15 mouse cellular contexts compared by ENCODE assay signal in genomic region chr4:117360713-117361557, GRCm38 (mm10).
DNase-seq lines count a peak whose midpoint lies in the region; ATAC-seq lines count a peak whose summit lies in the region.
"Had no signal": no experiment of that assay in that cellular context is flagged by ENCODE, and none has a peak within 500 bp of the region (broad histone marks: within the 10 kb centered on the region; RNA-seq: fewer than 3 reads in every experiment).

No protein-coding gene starts in this region.

- no peak overlapping the region for H3K9ac ChIP-seq in kidney, embryonic 16.5 days (replicated peaks; ENCODE audit: low read length)
- H3K9ac ChIP-seq in forebrain, embryonic 15.5 days (replicated peaks): no peak overlapping the region
- H3K9ac ChIP-seq in midbrain, embryonic 16.5 days (ENCODE audit: low read depth, low read length): no peak overlapping the region
- H3K9ac ChIP-seq: heart, embryonic 12.5 days; liver, postnatal 0 days had no signal

- no peaks in the 10 kb centered on the region for H3K36me3 ChIP-seq in kidney, embryonic 16.5 days (ENCODE audit: insufficient read depth, low read length)
- H3K36me3 ChIP-seq in forebrain, embryonic 15.5 days: no peaks in the 10 kb centered on the region
- no peaks in the 10 kb centered on the region for H3K36me3 ChIP-seq in midbrain, embryonic 16.5 days (ENCODE audit: control insufficient read depth, insufficient read depth, low read length)
- H3K36me3 ChIP-seq: embryonic facial prominence, embryonic 10.5 days; G1E; heart, embryonic 12.5 days; limb, embryonic 10.5 days had no signal

- DNase-seq in kidney, postnatal 14 days: peak; percentile 24
- DNase-seq in ZHBTc4 (ENCODE audit: low read depth, low spot score): peak; percentile 87
- no peak for DNase-seq in gastrocnemius, postnatal 36 days
- no peak for DNase-seq in layer of hippocampus, postnatal 10 days (ENCODE audit: low spot score in 2 of 2)
- no peak for DNase-seq in lung, postnatal 25 days (ENCODE audit: low spot score)
- DNase-seq: adrenal gland, adult 2 months; cerebellum, adult 11 months; liver, postnatal 0 days had no signal

- intact Hi-C loops in gastrocnemius, postnatal 36 days (cut with DNase I): no loop called here

- 53% methylated on average over 16 of the region's 16 CpGs for WGBS in kidney, embryonic 16.5 days
- whole genome bisulfite sequencing in forebrain, embryonic 15.5 days: 32% methylated on average over 16 of the region's 16 CpGs
- 29% methylated on average over 16 of the region's 16 CpGs for WGBS in midbrain, embryonic 16.5 days

- no peaks in the 10 kb centered on the region for H3K9me3 ChIP-seq in kidney, embryonic 16.5 days (ENCODE audit: low read length)
- no peaks in the 10 kb centered on the region for H3K9me3 ChIP-seq in forebrain, embryonic 15.5 days
- no peaks in the 10 kb centered on the region for H3K9me3 ChIP-seq in midbrain, embryonic 16.5 days (replicated peaks; ENCODE audit: control insufficient read depth, low read length, poor library complexity, severe bottlenecking)
- H3K9me3 ChIP-seq: embryonic facial prominence, embryonic 10.5 days; G1E; heart, embryonic 12.5 days; limb, embryonic 10.5 days had no signal

- no peak overlapping the region for H3K4me3 ChIP-seq in kidney, embryonic 16.5 days (ENCODE audit: low read length)
- H3K4me3 ChIP-seq in forebrain, embryonic 15.5 days: no peak overlapping the region
- H3K4me3 ChIP-seq in midbrain, embryonic 16.5 days (ENCODE audit: low read depth, low read length): no peak overlapping the region
- H3K4me3 ChIP-seq: embryonic facial prominence, embryonic 10.5 days; heart, embryonic 12.5 days; limb, embryonic 10.5 days had no signal

- ATAC-seq in kidney, embryonic 16.5 days (ENCODE audit: low FRiP score, low TSS enrichment): no peak
- peak; percentile 80 for ATAC-seq in forebrain, embryonic 15.5 days (replicated peaks)
- peak; percentile 49; the same call in 1 of the 2 replicates for ATAC-seq in midbrain, embryonic 16.5 days
- ATAC-seq: liver, postnatal 0 days had no signal

- no peak overlapping the region for H3K27ac ChIP-seq in kidney, embryonic 16.5 days (ENCODE audit: low read length)
- no peak overlapping the region for H3K27ac ChIP-seq in forebrain, embryonic 15.5 days (replicated peaks)
- H3K27ac ChIP-seq in midbrain, embryonic 16.5 days (ENCODE audit: low read length): no peak overlapping the region
- H3K27ac ChIP-seq: embryonic facial prominence, embryonic 10.5 days; limb, embryonic 10.5 days had no signal

- no peak overlapping the region for H3K4me2 ChIP-seq in kidney, embryonic 16.5 days (replicated peaks; ENCODE audit: low read depth, low read length)
- H3K4me2 ChIP-seq in forebrain, embryonic 15.5 days (replicated peaks): no peak overlapping the region
- H3K4me2 ChIP-seq in midbrain, embryonic 16.5 days (ENCODE audit: low read length): no peak overlapping the region
- H3K4me2 ChIP-seq: heart, embryonic 12.5 days had no signal

- H3K4me1 ChIP-seq in kidney, embryonic 16.5 days (ENCODE audit: insufficient read depth, low read length): no peaks in the 10 kb centered on the region
- H3K4me1 ChIP-seq in forebrain, embryonic 15.5 days: peaks cover 18% of the 10 kb centered on the region
- peaks cover 17% of the 10 kb centered on the region for H3K4me1 ChIP-seq in midbrain, embryonic 16.5 days (ENCODE audit: control insufficient read depth, insufficient read depth, low read length)

- peaks cover 39% of the 10 kb centered on the region for H3K27me3 ChIP-seq in kidney, embryonic 16.5 days (ENCODE audit: insufficient read depth, low read length)
- H3K27me3 ChIP-seq in forebrain, embryonic 15.5 days: no peaks in the 10 kb centered on the region
- H3K27me3 ChIP-seq in midbrain, embryonic 16.5 days (ENCODE audit: control insufficient read depth, insufficient read depth, low read depth, low read length): peaks cover 32% of the 10 kb centered on the region

Comparison
In these comparisons a context has a peak if more than half of its experiments do, and no peak if none do; other contexts are left out.
1. DNase-seq: peak in kidney, postnatal 14 days (single experiment) and ZHBTc4 (single experiment); none in gastrocnemius, postnatal 36 days (0 of 2), layer of hippocampus, postnatal 10 days (0 of 2) and lung, postnatal 25 days (single experiment).